In the genomic region with DNA sequence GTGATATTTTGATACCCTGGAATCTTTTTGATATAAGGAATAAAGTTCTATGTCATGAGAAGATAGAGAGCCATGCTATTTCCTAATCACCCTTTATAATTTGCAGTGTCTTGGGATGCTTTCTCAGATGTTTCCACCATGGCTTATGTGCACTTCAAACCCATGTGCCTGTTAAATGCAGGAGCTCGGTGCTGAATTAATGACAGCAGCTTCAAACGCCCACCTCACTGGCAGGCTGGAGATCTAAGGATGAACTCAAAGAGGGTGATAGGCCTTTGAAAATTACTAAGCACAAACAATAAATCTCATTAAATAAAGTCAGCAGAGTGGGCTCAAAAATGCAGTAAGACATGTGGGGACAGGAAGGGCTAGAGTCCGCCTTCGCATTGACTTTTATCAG, we compare ENCODE assay signal across 15 mouse cellular contexts.
"Had no signal": no experiment of that assay in that cellular context is flagged by ENCODE, and none has a peak within 500 bp of the region (broad histone marks: within the 10 kb centered on the region; RNA-seq: fewer than 3 reads in every experiment).

No protein-coding gene starts in this region.

- H3K4me2 ChIP-seq: neural tube, embryonic 15.5 days; stomach, embryonic 15.5 days had no signal

- H3K27ac ChIP-seq: neural tube, embryonic 15.5 days; stomach, embryonic 15.5 days; stomach, postnatal 0 days had no signal

- H3K27me3 ChIP-seq: neural tube, embryonic 15.5 days; stomach, embryonic 15.5 days had no signal

- H3K4me3 ChIP-seq: neural tube, embryonic 15.5 days; stomach, embryonic 15.5 days had no signal

- H3K36me3 ChIP-seq: neural tube, embryonic 15.5 days; stomach, embryonic 15.5 days had no signal

- H3K9me3 ChIP-seq: neural tube, embryonic 15.5 days; stomach, embryonic 15.5 days had no signal

- H3K9ac ChIP-seq: neural tube, embryonic 15.5 days; stomach, embryonic 15.5 days had no signal

- H3K4me1 ChIP-seq: stomach, embryonic 15.5 days had no signal

- DNase-seq: retina, postnatal 1 day; right cerebral cortex, adult 18-20 months; right cerebral cortex, postnatal 14 days; right cerebral cortex, postnatal 25 days; right cerebral cortex, postnatal 4 days; spleen, adult 18-20 months; thymus, adult 18-20 months; thymus, adult 2 months; thymus, postnatal 14 days; thymus, postnatal 25 days; thymus, postnatal 36 days; thymus, postnatal 4 days had no signal
